Mouse (Mus musculus) limb, embryonic 14.5 days (tissue): Measurements from ENCODE around the gene Pecam1. TPM values are rescaled to one million over a fixed set of nuclear protein-coding genes. Genes with fewer than 3 reads are reported as not detected.
A peak's percentile ranks its signal among the peaks of the same experiment; 100 is the strongest.
"Not testable (repeated sequence)": the region's sequence is repeated elsewhere in the genome, so short reads cannot be mapped to it uniquely, and the experiment has no call there.

Experiments used
- ATAC-seq: fragments of 200-750 bp; cut with Nextera tagmentation; 2 replicates; pipeline ENCODE4 v1.8.0; 2017; ENCODE audit warnings: low read depth, moderate number of reproducible peaks, moderate TSS enrichment; ENCODE audit not compliant: low FRiP score
- DNase-seq: peaks from one replicate; pipeline ENCODE4 v3.0.0-alpha.2; 2015; ENCODE audit warnings: low spot score
- H3K27ac ChIP-seq: fragments of 300-500 bp; sonication (generic); replicated peaks from 2 replicates; pipeline ENCODE4 v1.5.1; 2014; ENCODE audit warnings: low read depth, mild to moderate bottlenecking, low read length, moderate library complexity, mixed read lengths
- H3K27me3 ChIP-seq: fragments of 300-500 bp; sonication (generic); 2 replicates; pipeline ENCODE4 v1.6.1; 2014; ENCODE audit warnings: low read length, mixed read lengths; ENCODE audit not compliant: control insufficient read depth, insufficient read depth
- H3K36me3 ChIP-seq: fragments of 300-500 bp; sonication (generic); 2 replicates; pipeline ENCODE4 v1.6.1; 2014; ENCODE audit warnings: mild to moderate bottlenecking, low read length, moderate library complexity, mixed read lengths; ENCODE audit not compliant: control insufficient read depth, insufficient read depth
- H3K4me1 ChIP-seq: fragments of 300-500 bp; sonication (generic); 2 replicates; pipeline ENCODE4 v1.6.1; 2014; ENCODE audit warnings: antibody characterized with exemption, low read length, mixed read lengths; ENCODE audit not compliant: control insufficient read depth, insufficient read depth
- H3K4me2 ChIP-seq: fragments of 300-500 bp; sonication (generic); replicated peaks from 2 replicates; pipeline ENCODE4 v1.6.1; 2014; ENCODE audit warnings: low read depth, mild to moderate bottlenecking, low read length, moderate library complexity; ENCODE audit not compliant: severe bottlenecking
- H3K4me3 ChIP-seq: fragments of 300-500 bp; sonication (generic); replicated peaks from 2 replicates; pipeline ENCODE4 v1.5.1; 2014; ENCODE audit warnings: low read length
- H3K9ac ChIP-seq: fragments of 300-500 bp; sonication (generic); 2 replicates; pipeline ENCODE4 v1.6.1; 2014; ENCODE audit warnings: mild to moderate bottlenecking, low read depth, low read length, moderate library complexity; ENCODE audit not compliant: severe bottlenecking
- H3K9me3 ChIP-seq: fragments of 300-500 bp; sonication (generic); 2 replicates; pipeline ENCODE4 v1.6.1; 2016; ENCODE audit warnings: low read length; ENCODE audit not compliant: control insufficient read depth
- POLR2A ChIP-seq: fragments of 200-500 bp; IDR thresholded peaks from 2 replicates; pipeline ENCODE4 v1.8.0; 2012; ENCODE audit warnings: inconsistent platforms, mild to moderate bottlenecking, moderate library complexity, borderline replicate concordance; ENCODE audit not compliant: insufficient read depth, insufficient read length; ENCODE audit errors: extremely low read depth
- WGBS: fragments of 180-500 bp; shearing (Covaris S2); extraction: QIAGEN DNeasy Blood & Tissue Kit; methylation state at CpG from one replicate; pipeline ENCODE4 v1.1.7; 2014; 5-methylcytosine and 5-hydroxymethylcytosine counted together
- polyA plus RNA-seq, 2 experiments: library from polyadenylated mRNA; depleted of rRNA in 1 of 2; stranded (reverse) in 1 of 2; unstranded in 1 of 2; fragments of >200 nt; fragmentation: Nextera tagmentation in 1 of 2; extraction: Ambion mirVana in 1 of 2; gene quantifications; 2 replicates each; pipeline versions ENCODE4 v1.2.1 to v1.2.3; 2012 to 2014

The Pecam1 gene
- polyA plus RNA-seq, 2 experiments, result 39.0 to 44.2 TPM

- TF ChIP-seq POLR2A, result no peak
- Histone ChIP-seq H3K27ac (peak overlapping the region; percentile 85), H3K4me1 (peaks cover 29% of the 10 kb centered on the region), H3K9me3 (no peaks in the 10 kb centered on the region), H3K4me3 (no peak overlapping the region), H3K27me3 (no peaks in the 10 kb centered on the region), H3K4me2 (no peak overlapping the region; the same call in 1 of the 2 replicates), H3K9ac (peak overlapping the region; percentile 45), H3K36me3 (no peaks in the 10 kb centered on the region)
- 15% methylated on average over 14 of the region's 14 CpGs for WGBS
- DNase-seq (peak; percentile 96), ATAC-seq (peak; percentile 88)
Measured at GRCm38 (mm10) chr11:106658051-106658880, 92.2 kb downstream of the Pecam1 start.

- WGBS, result 85% methylated on average over 5 of the region's 5 CpGs
- not testable (repeated sequence) for H3K36me3 ChIP-seq, H3K4me3 ChIP-seq, H3K9ac ChIP-seq, DNase-seq, H3K4me2 ChIP-seq, ATAC-seq, H3K27me3 ChIP-seq, H3K9me3 ChIP-seq
- peak overlapping the region; percentile 85; the same call in 1 of the 2 replicates for H3K27ac ChIP-seq
- H3K4me1 ChIP-seq, result peaks cover 29% of the 10 kb centered on the region
Measured at GRCm38 (mm10) chr11:106656896-106657498, 93.4 kb downstream of the Pecam1 start.

GRCm38 (mm10) chr11:106648347-106648746 lies 102.1 kb downstream of the Pecam1 start:
- no peaks in the 10 kb centered on the region for H3K27me3 ChIP-seq
- no peaks in the 10 kb centered on the region for H3K4me1 ChIP-seq
- no peak overlapping the region for H3K9ac ChIP-seq
- H3K4me2 ChIP-seq, result no peak overlapping the region
- TF ChIP-seq POLR2A, result no peak
- H3K36me3 ChIP-seq, result no peaks in the 10 kb centered on the region
- no peak for ATAC-seq
- DNase-seq, result peak; percentile 77
- no peak overlapping the region for H3K27ac ChIP-seq
- H3K9me3 ChIP-seq, result no peaks in the 10 kb centered on the region
- WGBS, result 26% methylated on average over 13 of the region's 13 CpGs
- no peak overlapping the region for H3K4me3 ChIP-seq

- DNase-seq (no peak), ATAC-seq (no peak)
- Histone ChIP-seq H3K9ac (no peak overlapping the region), H3K27me3 (no peaks in the 10 kb centered on the region), H3K4me2 (no peak overlapping the region), H3K36me3 (no peaks in the 10 kb centered on the region), H3K4me3 (no peak overlapping the region), H3K4me1 (peaks cover 10% of the 10 kb centered on the region), H3K27ac (no peak overlapping the region), H3K9me3 (no peaks in the 10 kb centered on the region)
- TF ChIP-seq POLR2A, result no peak
- WGBS, result 77% methylated on average over 8 of the region's 8 CpGs
Measured at GRCm38 (mm10) chr11:106642966-106643637, 107.3 kb downstream of the Pecam1 start.

GRCm38 (mm10) chr11:106641580-106641979 lies 108.8 kb downstream of the Pecam1 start:
- H3K4me2 ChIP-seq, result no peak overlapping the region
- no peaks in the 10 kb centered on the region for H3K27me3 ChIP-seq
- H3K9ac ChIP-seq, result no peak overlapping the region
- DNase-seq, result no peak
- ATAC-seq, result no peak
- no peak overlapping the region for H3K27ac ChIP-seq
- H3K4me1 ChIP-seq, result peaks cover 10% of the 10 kb centered on the region
- no peaks in the 10 kb centered on the region for H3K36me3 ChIP-seq
- no peaks in the 10 kb centered on the region for H3K9me3 ChIP-seq
- WGBS, result 72% methylated on average over 1 of the region's 1 CpGs
- TF ChIP-seq POLR2A, result no peak
- H3K4me3 ChIP-seq, result no peak overlapping the region
